Mouse (Mus musculus) hindbrain, embryonic 12.5 days (tissue): Measurements from ENCODE around the gene Zscan25. TPM values are rescaled to one million over a fixed set of nuclear protein-coding genes. Genes with fewer than 3 reads are reported as not detected.
"Not testable (repeated sequence)": the region's sequence is repeated elsewhere in the genome, so short reads cannot be mapped to it uniquely, and the experiment has no call there.

Experiments used
- ATAC-seq: fragments of 200-750 bp; cut with Nextera tagmentation; 2 replicates; pipeline ENCODE4 v1.8.0; 2017; ENCODE audit warnings: moderate TSS enrichment; ENCODE audit not compliant: low FRiP score
- H3K27ac ChIP-seq: fragments of 300-500 bp; sonication (generic); 2 replicates; pipeline ENCODE4 v1.5.1; 2016; ENCODE audit warnings: mild to moderate bottlenecking
- H3K27me3 ChIP-seq: fragments of 300-500 bp; sonication (generic); 2 replicates; pipeline ENCODE4 v1.6.1; 2016; ENCODE audit warnings: mild to moderate bottlenecking
- H3K36me3 ChIP-seq: fragments of 300-500 bp; sonication (generic); 2 replicates; pipeline ENCODE4 v1.6.1; 2016; ENCODE audit warnings: mild to moderate bottlenecking
- H3K4me1 ChIP-seq: fragments of 300-500 bp; sonication (generic); 2 replicates; pipeline ENCODE4 v1.6.1; 2016
- H3K4me2 ChIP-seq: fragments of 300-500 bp; sonication (generic); replicated peaks from 2 replicates; pipeline ENCODE4 v1.6.1; 2016; ENCODE audit warnings: mild to moderate bottlenecking
- H3K4me3 ChIP-seq: fragments of 300-500 bp; sonication (generic); 2 replicates; pipeline ENCODE4 v1.5.1; 2016; ENCODE audit warnings: mild to moderate bottlenecking
- H3K9ac ChIP-seq: fragments of 300-500 bp; sonication (generic); 2 replicates; pipeline ENCODE4 v1.6.1; 2016; ENCODE audit warnings: mild to moderate bottlenecking, moderate library complexity
- H3K9me3 ChIP-seq: fragments of 300-500 bp; sonication (generic); replicated peaks from 2 replicates; pipeline ENCODE4 v1.6.1; 2016; ENCODE audit warnings: mild to moderate bottlenecking
- WGBS: fragments of 180-500 bp; shearing (Covaris S2); methylation state at CpG from one replicate; pipeline ENCODE4 v1.1.7; 2016; 5-methylcytosine and 5-hydroxymethylcytosine counted together
- polyA plus RNA-seq: library from polyadenylated mRNA; unstranded; fragments of >200 nt; fragmentation: Nextera tagmentation; extraction: Ambion mirVana; gene quantifications from 2 replicates; pipeline ENCODE4 v1.2.1, GENCODE M21; 2016

Gene Zscan25
- 0.38 and 0.79 TPM in 2 replicates for polyA plus RNA-seq

- no peaks in the 10 kb centered on the region for H3K9me3 ChIP-seq
- ATAC-seq = peak; percentile 99
- H3K4me1 ChIP-seq = peaks cover 9% of the 10 kb centered on the region; the same call in 1 of the 2 replicates
- peak within 1 kb of the TSS; percentile 74 for H3K4me3 ChIP-seq
- H3K4me2 ChIP-seq = peak within 1 kb of the TSS; percentile 81
- no peaks in the 10 kb centered on the region for H3K27me3 ChIP-seq
- peak within 1 kb of the TSS; percentile 86 for H3K9ac ChIP-seq
- H3K27ac ChIP-seq = peak within 1 kb of the TSS; percentile 87
- under 1% methylated on average over 50 of the region's 50 CpGs for WGBS
- H3K36me3 ChIP-seq = peaks cover 30% of the 10 kb centered on the region
These were observed at the start of gene Zscan25 for GRCm38 (mm10) chr5:145280371-145281143. Zscan25 (plus strand) TSS chr5:145280500.

- H3K4me1 ChIP-seq = peaks cover 18% of the 10 kb centered on the region
- H3K27ac ChIP-seq = peak overlapping the region; percentile 93; the same call in 1 of the 2 replicates
- H3K4me3 ChIP-seq = no peak overlapping the region; the same call in 1 of the 2 replicates
- H3K9ac ChIP-seq = no peak overlapping the region
- peaks cover 24% of the 10 kb centered on the region for H3K36me3 ChIP-seq
- no peak for ATAC-seq
- H3K4me2 ChIP-seq = peak overlapping the region; percentile 77
- no peaks in the 10 kb centered on the region for H3K9me3 ChIP-seq
- H3K27me3 ChIP-seq = peaks cover 3% of the 10 kb centered on the region; the same call in 1 of the 2 replicates
- WGBS = 94% methylated on average over 4 of the region's 4 CpGs
These were observed 49.7 kb upstream of the Zscan25 start for GRCm38 (mm10) chr5:145230641-145231040.

GRCm38 (mm10) chr5:145231367-145231871, 48.9 kb upstream of the Zscan25 start, which contains the start of gene Zfp655:
Zfp655 (plus strand) TSS chr5:145231715.
- ATAC-seq = peak; percentile 98
- peak within 1 kb of the TSS; percentile 93 for H3K27ac ChIP-seq
- no peaks in the 10 kb centered on the region for H3K9me3 ChIP-seq
- peaks cover 3% of the 10 kb centered on the region; the same call in 1 of the 2 replicates for H3K27me3 ChIP-seq
- H3K9ac ChIP-seq = peak within 1 kb of the TSS; percentile 99
- peaks cover 32% of the 10 kb centered on the region for H3K36me3 ChIP-seq
- under 1% methylated on average over 42 of the region's 42 CpGs for WGBS
- H3K4me2 ChIP-seq = peak within 1 kb of the TSS; percentile 77
- peaks cover 18% of the 10 kb centered on the region for H3K4me1 ChIP-seq
- H3K4me3 ChIP-seq = peak within 1 kb of the TSS; percentile 95

- peaks cover 34% of the 10 kb centered on the region for H3K36me3 ChIP-seq
- peak overlapping the region; percentile 99 for H3K9ac ChIP-seq
- peak overlapping the region; percentile 93 for H3K27ac ChIP-seq
- peak overlapping the region; percentile 77 for H3K4me2 ChIP-seq
- peak overlapping the region; percentile 95 for H3K4me3 ChIP-seq
- H3K27me3 ChIP-seq = peaks cover 3% of the 10 kb centered on the region; the same call in 1 of the 2 replicates
- H3K4me1 ChIP-seq = peaks cover 18% of the 10 kb centered on the region
- H3K9me3 ChIP-seq = no peaks in the 10 kb centered on the region
- WGBS = 0% methylated on average over 46 of the region's 49 CpGs
- peak; percentile 84 for ATAC-seq
These were observed 48.3 kb upstream of the Zscan25 start for GRCm38 (mm10) chr5:145231893-145232411.

GRCm38 (mm10) chr5:145234636-145235035, 45.7 kb upstream of the Zscan25 start:
- no peaks in the 10 kb centered on the region for H3K27me3 ChIP-seq
- peaks cover 18% of the 10 kb centered on the region for H3K4me1 ChIP-seq
- H3K9ac ChIP-seq = no peak overlapping the region
- H3K4me2 ChIP-seq = no peak overlapping the region
- H3K4me3 ChIP-seq = no peak overlapping the region
- peaks cover 52% of the 10 kb centered on the region for H3K36me3 ChIP-seq
- ATAC-seq = no peak
- H3K9me3 ChIP-seq = no peaks in the 10 kb centered on the region
- H3K27ac ChIP-seq = no peak overlapping the region

- WGBS = 91% methylated on average over 3 of the region's 3 CpGs
- H3K36me3 ChIP-seq = peaks cover 55% of the 10 kb centered on the region
These were observed 30.8 kb upstream of the Zscan25 start for GRCm38 (mm10) chr5:145249520-145249919.

GRCm38 (mm10) chr5:145273568-145273967, 6.7 kb upstream of the Zscan25 start:
- not testable (repeated sequence) for H3K27me3 ChIP-seq, H3K36me3 ChIP-seq, H3K9me3 ChIP-seq, ATAC-seq, H3K9ac ChIP-seq, H3K4me1 ChIP-seq, H3K27ac ChIP-seq, H3K4me3 ChIP-seq, H3K4me2 ChIP-seq
- WGBS = 89% methylated on average over 2 of the region's 2 CpGs

More at GRCm38 (mm10) chr5:145249520-145249919, 30.8 kb upstream of the Zscan25 start:
- Histone ChIP-seq H3K9ac (no peak overlapping the region), H3K27ac (no peak overlapping the region), H3K4me1 (no peaks in the 10 kb centered on the region), H3K27me3 (no peaks in the 10 kb centered on the region), H3K4me2 (no peak overlapping the region), H3K9me3 (no peaks in the 10 kb centered on the region), H3K4me3 (no peak overlapping the region)
- ATAC-seq = no peak

GRCm38 (mm10) chr5:145279948-145280347, 352 bp upstream of the Zscan25 start:
- peaks cover 25% of the 10 kb centered on the region for H3K36me3 ChIP-seq
- WGBS = 83% methylated on average over 2 of the region's 2 CpGs
- no peaks in the 10 kb centered on the region for H3K27me3 ChIP-seq
- H3K27ac ChIP-seq = no peak overlapping the region
- no peak overlapping the region; the same call in 1 of the 2 replicates for H3K4me2 ChIP-seq
- peak; percentile 46 for ATAC-seq
- H3K4me3 ChIP-seq = peak overlapping the region; percentile 74
- no peaks in the 10 kb centered on the region for H3K9me3 ChIP-seq
- peaks cover 9% of the 10 kb centered on the region; the same call in 1 of the 2 replicates for H3K4me1 ChIP-seq
- no peak overlapping the region for H3K9ac ChIP-seq

- Histone ChIP-seq H3K4me1 (no peaks in the 10 kb centered on the region), H3K36me3 (peaks cover 93% of the 10 kb centered on the region), H3K27me3 (no peaks in the 10 kb centered on the region), H3K4me3 (no peak overlapping the region), H3K9ac (no peak overlapping the region), H3K9me3 (no peaks in the 10 kb centered on the region), H3K4me2 (no peak overlapping the region), H3K27ac (no peak overlapping the region)
- no peak for ATAC-seq
- WGBS = 93% methylated on average over 5 of the region's 5 CpGs
These were observed 8.1 kb downstream of the Zscan25 start for GRCm38 (mm10) chr5:145288382-145288781.

- Histone ChIP-seq H3K4me2 (no peak overlapping the region), H3K4me3 (no peak overlapping the region), H3K9me3 (no peaks in the 10 kb centered on the region), H3K27ac (no peak overlapping the region), H3K36me3 (peaks cover 80% of the 10 kb centered on the region), H3K27me3 (no peaks in the 10 kb centered on the region), H3K9ac (no peak overlapping the region), H3K4me1 (no peaks in the 10 kb centered on the region)
- WGBS = 97% methylated on average over 16 of the region's 16 CpGs
- no peak for ATAC-seq
These were observed 10.4 kb downstream of the Zscan25 start for GRCm38 (mm10) chr5:145290697-145291096.

- 95% methylated on average over 6 of the region's 6 CpGs for WGBS
- ATAC-seq = no peak
- no peak overlapping the region for H3K9ac ChIP-seq
- H3K4me2 ChIP-seq = no peak overlapping the region
- H3K27ac ChIP-seq = no peak overlapping the region
- peaks cover 66% of the 10 kb centered on the region for H3K36me3 ChIP-seq
- H3K4me1 ChIP-seq = no peaks in the 10 kb centered on the region
- H3K9me3 ChIP-seq = no peaks in the 10 kb centered on the region
- no peaks in the 10 kb centered on the region for H3K27me3 ChIP-seq
- no peak overlapping the region for H3K4me3 ChIP-seq
These were observed 12.1 kb downstream of the Zscan25 start for GRCm38 (mm10) chr5:145292398-145292797.

GRCm38 (mm10) chr5:145300469-145300868, 20.2 kb downstream of the Zscan25 start:
- Histone ChIP-seq H3K9me3 (no peaks in the 10 kb centered on the region), H3K27me3 (no peaks in the 10 kb centered on the region), H3K4me3 (no peak overlapping the region), H3K4me1 (no peaks in the 10 kb centered on the region), H3K27ac (no peak overlapping the region), H3K9ac (no peak overlapping the region), H3K4me2 (no peak overlapping the region), H3K36me3 (no peaks in the 10 kb centered on the region)
- no peak for ATAC-seq
